Mouse (Mus musculus): ENCODE results near the gene Slc8a1. TPM values are rescaled to one million over a fixed set of nuclear protein-coding genes. Genes with fewer than 3 reads are reported as not detected.

The Slc8a1 gene
- polyA plus RNA-seq, 1 experiment: 3.2 TPM

DNA sequence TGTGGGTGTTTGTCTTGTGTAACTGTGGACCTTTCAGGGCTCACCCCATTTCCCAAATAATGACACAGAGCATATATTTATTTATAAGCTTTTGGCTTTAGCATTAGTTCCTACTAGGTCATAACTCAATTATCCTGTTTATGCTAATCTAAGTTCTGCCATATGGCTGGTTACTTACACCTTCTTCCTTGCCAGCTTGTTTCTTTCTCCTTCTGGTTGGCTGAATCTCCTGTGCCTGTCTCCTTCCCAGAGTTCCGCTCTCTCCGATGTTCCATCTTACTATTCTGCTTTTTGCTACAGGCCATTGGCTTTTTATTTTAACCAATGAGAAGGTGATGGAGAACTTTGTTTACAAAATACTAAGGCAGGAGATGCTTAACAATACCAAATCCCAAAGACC is 374.8 kb downstream of the Slc8a1 start:
- Histone ChIP-seq H3K4me3 (replicated peaks; ENCODE audit: control insufficient read depth, low read depth, low read length) (no peak overlapping the region), H3K4me1 (ENCODE audit: control insufficient read depth, insufficient read depth, low read length) (no peaks in the 10 kb centered on the region), H3K27ac (ENCODE audit: control insufficient read depth, insufficient read depth, low read depth, low read length, poor library complexity) (no peak overlapping the region)
- 88% methylated on average over 2 of the region's 2 CpGs for WGBS
- TF ChIP-seq POLR2A (IDR thresholded peaks at IDR 0.05; ENCODE audit: borderline replicate concordance, control insufficient read depth, low read depth, low read length) (no peak), CTCF (IDR thresholded peaks at IDR 0.05; ENCODE audit: control insufficient read depth, insufficient read depth, low read length) (no peak)

DNA sequence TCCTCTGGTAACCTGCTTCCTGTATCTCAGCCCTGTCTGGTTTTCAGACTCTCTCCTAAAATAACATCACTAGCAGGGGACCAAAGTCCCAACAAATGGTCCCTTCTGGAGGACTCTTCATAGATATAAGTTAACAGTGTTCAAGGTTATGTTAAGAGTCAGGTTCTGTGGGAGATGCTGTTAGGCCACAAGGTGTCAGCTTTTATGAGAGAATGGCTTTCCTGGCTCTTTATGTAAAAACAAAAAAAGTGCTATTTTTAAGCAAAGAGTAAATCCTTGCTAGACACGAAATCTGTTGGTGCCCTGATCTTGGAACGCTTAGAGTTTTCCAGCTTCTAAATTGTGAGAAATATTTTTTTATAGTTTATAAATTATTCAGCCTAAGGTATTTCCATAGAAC is 377.6 kb downstream of the Slc8a1 start:
- TF ChIP-seq POLR2A (IDR thresholded peaks at IDR 0.05; ENCODE audit: borderline replicate concordance, control insufficient read depth, low read depth, low read length) (no peak), CTCF (IDR thresholded peaks at IDR 0.05; ENCODE audit: control insufficient read depth, insufficient read depth, low read length) (no peak)
- no peaks in the 10 kb centered on the region for H3K4me1 ChIP-seq (ENCODE audit: control insufficient read depth, insufficient read depth, low read length)

DNA sequence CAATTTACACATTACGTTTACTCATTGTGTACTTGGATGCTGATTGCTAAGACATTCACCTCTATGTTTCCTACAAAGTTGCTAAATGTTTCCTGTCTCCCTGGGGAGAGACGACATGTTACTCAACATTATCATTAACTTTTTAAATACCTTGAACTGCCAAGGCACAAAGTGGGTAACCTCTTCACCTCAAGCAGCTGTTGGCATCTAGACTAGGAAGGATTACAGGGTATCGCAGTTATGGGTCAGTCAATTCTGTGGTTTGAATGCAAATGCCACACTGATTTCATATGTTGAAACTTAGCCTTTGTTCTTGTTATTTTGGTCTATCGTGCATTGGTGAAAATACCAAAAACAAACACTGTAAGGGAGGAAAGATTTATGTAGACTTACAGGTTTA is 378.1 kb downstream of the Slc8a1 start:
- Histone ChIP-seq H3K4me1 (ENCODE audit: control insufficient read depth, insufficient read depth, low read length) (no peaks in the 10 kb centered on the region), H3K27ac (ENCODE audit: control insufficient read depth, insufficient read depth, low read depth, low read length, poor library complexity) (no peak overlapping the region), H3K4me3 (replicated peaks; ENCODE audit: control insufficient read depth, low read depth, low read length) (no peak overlapping the region)
- no peak for TF ChIP-seq POLR2A (IDR thresholded peaks at IDR 0.05; ENCODE audit: borderline replicate concordance, control insufficient read depth, low read depth, low read length)
- no peak for TF ChIP-seq CTCF (IDR thresholded peaks at IDR 0.05; ENCODE audit: control insufficient read depth, insufficient read depth, low read length)
- 64% methylated on average over 4 of the region's 4 CpGs for WGBS

More for the DNA sequence above, 377.6 kb downstream of the Slc8a1 start:
- Histone ChIP-seq H3K4me3 (replicated peaks; ENCODE audit: control insufficient read depth, low read depth, low read length) (no peak overlapping the region), H3K27ac (ENCODE audit: control insufficient read depth, insufficient read depth, low read depth, low read length, poor library complexity) (no peak overlapping the region)
- 63% methylated on average over 2 of the region's 2 CpGs for WGBS

DNA sequence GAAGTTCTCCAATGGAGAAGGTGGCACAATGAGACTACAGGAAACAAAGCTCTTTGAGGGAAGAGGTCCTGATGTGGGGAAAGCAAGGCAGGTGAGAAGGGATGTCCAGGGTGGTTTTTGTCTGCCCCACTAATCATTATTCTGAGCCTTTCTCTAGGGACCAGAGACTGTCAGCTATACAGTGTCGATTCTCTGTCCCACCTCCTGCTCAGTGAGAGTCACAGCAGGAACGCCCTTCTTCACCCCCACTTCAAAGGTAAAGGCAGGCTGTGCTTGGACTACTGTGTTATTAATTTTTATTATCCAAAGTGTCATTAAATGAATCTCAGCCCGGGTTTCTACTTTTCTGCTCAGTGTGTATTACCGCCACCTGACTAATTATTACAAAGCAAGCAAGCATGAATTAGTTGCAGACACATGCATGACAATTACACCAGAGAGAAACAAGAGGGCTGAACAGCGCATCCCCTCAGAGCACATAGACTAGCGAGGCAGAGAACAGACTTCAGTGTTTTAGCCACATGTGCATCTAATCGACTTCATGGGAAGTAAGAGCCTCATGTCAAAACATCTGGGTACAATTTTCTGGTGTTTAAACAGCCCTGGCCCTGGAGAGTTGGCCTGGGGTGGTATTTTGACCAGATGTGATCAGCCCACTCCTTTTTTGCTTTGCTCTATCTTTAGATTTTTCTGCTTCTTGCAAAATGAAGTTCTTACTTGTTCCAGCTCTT is 402.0 kb downstream of the Slc8a1 start:
- H3K4me1 ChIP-seq (ENCODE audit: control insufficient read depth, insufficient read depth, low read length): no peaks in the 10 kb centered on the region
- H3K4me3 ChIP-seq (replicated peaks; ENCODE audit: control insufficient read depth, low read depth, low read length): no peak overlapping the region
- WGBS: 80% methylated on average over 7 of the region's 7 CpGs
- TF ChIP-seq POLR2A (IDR thresholded peaks at IDR 0.05; ENCODE audit: borderline replicate concordance, control insufficient read depth, low read depth, low read length) (no peak), CTCF (IDR thresholded peaks at IDR 0.05; ENCODE audit: control insufficient read depth, insufficient read depth, low read length) (no peak)
- H3K27ac ChIP-seq (ENCODE audit: control insufficient read depth, insufficient read depth, low read depth, low read length, poor library complexity): no peak overlapping the region

DNA sequence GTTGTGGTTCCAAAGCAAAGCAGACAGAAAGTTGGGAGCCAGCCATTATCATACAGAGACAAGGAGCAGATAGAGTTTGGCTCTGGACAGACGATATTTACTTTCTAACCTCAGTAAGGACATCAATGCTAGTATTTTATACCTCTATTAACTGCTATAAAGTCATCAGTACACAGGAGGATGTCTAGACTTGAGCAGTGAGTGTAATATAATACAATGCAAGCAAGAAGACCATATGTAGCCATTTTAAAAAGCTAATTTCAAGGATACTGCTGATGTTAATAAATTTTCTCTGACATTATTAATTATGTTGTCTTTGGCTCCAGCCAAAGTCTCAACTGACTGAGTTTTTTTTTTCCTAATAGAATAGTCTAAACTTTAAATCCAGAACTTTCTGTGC is 402.7 kb downstream of the Slc8a1 start:
- H3K27ac ChIP-seq (ENCODE audit: control insufficient read depth, insufficient read depth, low read depth, low read length, poor library complexity): no peak overlapping the region
- no peaks in the 10 kb centered on the region for H3K4me1 ChIP-seq (ENCODE audit: control insufficient read depth, insufficient read depth, low read length)
- no peak overlapping the region for H3K4me3 ChIP-seq (replicated peaks; ENCODE audit: control insufficient read depth, low read depth, low read length)
- TF ChIP-seq CTCF (IDR thresholded peaks at IDR 0.05; ENCODE audit: control insufficient read depth, insufficient read depth, low read length): no peak
- no peak for TF ChIP-seq POLR2A (IDR thresholded peaks at IDR 0.05; ENCODE audit: borderline replicate concordance, control insufficient read depth, low read depth, low read length)
- WGBS: 74% methylated on average over 1 of the region's 1 CpGs

Measured in bone marrow, adult 2 months (tissue).